Mouse (Mus musculus): Measurements from ENCODE around the gene Ctsw. TPM values are rescaled to one million over a fixed set of nuclear protein-coding genes. Genes with fewer than 3 reads are reported as not detected.

Ctsw gene
- total RNA-seq, 4 experiments from 2014 or later = not detected

- no peak for DNase-seq (ENCODE audit: low spot score in 2 of 2)
Observed at GRCm38 (mm10) chr19:5432992-5433852, 35.1 kb downstream of the Ctsw start.

GRCm38 (mm10) chr19:5431911-5432464 is 36.3 kb downstream of the Ctsw start:
- DNase-seq (ENCODE audit: low spot score in 2 of 2) = no peak

GRCm38 (mm10) chr19:5430408-5430807 is 37.9 kb downstream of the Ctsw start:
- no peak for DNase-seq (ENCODE audit: low spot score in 2 of 2)

DNA sequence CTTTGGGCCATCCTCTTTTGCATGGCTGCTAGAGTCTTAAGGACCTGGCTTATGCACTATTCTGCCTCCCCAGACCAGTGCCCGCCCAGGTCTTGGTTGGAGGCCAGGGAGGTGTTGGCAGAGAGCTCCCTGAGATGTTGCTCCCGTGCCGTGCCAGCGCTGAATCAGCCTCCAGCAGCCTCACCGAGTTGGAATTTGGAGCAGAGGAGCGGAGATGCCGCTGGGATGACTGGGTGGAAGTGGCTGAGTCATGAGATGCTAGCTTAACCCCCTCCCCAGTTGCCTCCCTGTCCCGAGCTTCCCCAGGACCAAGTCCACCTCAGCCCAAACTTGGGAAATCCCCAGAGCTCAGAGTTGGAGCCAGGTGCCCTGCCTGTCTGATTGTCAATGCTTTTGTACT is 38.5 kb downstream of the Ctsw start:
- DNase-seq (ENCODE audit: low spot score in 2 of 2) = peak; percentile 57 to 76

DNA sequence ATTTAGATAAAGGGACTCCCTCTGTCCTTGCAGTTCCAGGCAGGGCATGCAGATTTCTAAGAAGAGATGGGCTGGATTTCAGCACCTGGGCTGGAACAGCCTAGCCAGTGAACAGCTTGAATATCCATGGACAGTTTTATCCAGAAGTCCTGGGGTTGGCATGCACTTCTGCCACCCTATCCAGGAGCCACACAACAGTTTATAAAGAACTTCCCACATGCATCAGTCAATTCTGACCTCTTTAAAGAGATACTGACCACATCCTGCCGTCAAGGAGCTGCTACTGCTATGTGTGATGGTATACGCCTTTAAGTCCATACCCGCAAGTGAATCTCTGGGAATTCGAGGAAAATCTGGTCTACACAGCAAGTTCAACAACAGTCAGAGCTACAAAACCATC is 39.1 kb downstream of the Ctsw start:
- DNase-seq (ENCODE audit: low spot score in 2 of 2) = no peak

DNA sequence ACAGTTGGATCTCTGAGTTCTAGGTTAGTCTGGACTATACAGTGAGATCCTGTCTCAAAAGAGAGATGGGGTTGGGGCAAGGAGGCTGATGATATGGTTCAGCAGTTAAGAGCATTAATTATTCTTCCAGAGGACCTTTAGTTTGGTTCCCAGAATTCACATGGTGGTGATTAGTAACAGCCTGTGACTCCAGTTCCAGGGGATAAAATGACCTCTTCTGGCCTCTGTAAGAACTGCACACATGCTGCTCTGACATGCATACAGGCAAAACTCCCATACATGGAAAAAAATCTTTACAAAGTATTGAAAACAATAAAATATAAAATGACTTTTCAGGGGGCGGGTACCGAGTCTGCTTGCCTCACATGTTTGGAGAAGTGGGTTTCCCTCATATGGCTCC is 40.2 kb downstream of the Ctsw start:
- no peak for DNase-seq (ENCODE audit: low spot score in 2 of 2)

DNA sequence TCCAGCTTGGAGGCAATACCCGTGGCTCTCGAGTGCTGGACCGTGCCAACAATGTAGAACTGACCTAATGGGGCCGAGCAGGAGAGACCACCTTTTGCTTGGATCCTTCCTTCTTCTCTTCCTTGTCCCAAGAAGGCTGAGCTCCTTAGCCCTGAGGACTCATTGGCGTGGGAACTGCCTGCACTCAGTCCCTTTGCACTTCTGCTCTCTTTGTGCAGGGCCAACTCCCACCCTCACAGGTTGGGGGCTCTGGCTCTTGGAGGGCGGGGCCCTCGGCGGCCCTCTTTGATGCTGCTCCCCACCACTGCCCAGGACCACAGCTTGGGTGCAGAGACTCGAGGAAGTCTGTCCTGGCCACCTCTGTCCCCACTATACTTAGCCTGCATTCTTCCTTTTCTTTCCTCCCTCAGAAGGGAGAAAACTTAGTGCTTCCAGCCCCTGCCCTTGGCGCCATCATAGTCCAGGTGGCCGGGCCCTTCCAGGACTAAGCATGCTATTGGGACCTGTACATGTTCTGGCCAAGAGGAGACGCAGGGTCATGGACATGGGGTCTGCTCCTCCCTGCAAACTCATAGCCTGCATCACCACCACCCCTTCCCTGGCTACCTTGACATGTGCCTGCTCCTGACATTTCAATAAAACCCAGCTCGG is 41.5 kb downstream of the Ctsw start:
- no peak for DNase-seq (ENCODE audit: low spot score in 2 of 2)

DNA sequence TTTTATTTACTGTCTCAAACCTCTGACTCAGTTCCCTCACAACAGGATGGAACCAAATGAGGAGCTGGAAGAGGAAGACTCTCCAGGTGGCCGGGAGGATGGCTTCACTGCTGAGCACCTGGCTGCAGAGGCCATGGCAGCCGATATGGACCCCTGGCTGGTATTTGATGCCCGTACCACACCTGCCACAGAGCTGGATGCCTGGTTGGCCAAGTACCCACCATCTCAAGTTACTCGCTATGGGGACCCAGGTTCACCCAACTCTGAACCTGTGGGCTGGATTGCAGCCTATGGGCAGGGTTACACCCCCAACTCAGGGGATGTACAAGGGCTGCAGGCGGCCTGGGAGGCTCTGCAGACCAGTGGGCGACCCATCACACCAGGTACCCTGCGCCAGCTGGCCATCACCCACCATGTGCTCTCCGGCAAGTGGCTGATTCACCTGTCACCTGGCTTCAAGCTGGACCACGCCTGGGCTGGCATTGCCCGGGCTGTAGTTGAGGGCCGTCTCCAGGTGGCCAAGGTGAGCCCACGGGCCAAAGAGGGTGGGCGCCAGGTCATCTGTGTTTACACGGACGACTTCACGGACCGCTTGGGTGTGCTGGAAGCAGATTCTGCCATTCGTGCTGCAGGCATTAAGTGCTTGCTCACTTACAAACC is 42.3 kb downstream of the Ctsw start:
- DNase-seq (ENCODE audit: low spot score in 2 of 2) = no peak

- DNase-seq (ENCODE audit: low spot score in 2 of 2) = peak; percentile 86 to 89
Observed at GRCm38 (mm10) chr19:5424782-5425741, 43.2 kb downstream of the Ctsw start, which contains the start of the genes Drap1 and AI837181. Gene Drap1 (minus strand): TSS chr19:5424979. Gene AI837181 (plus strand): TSS chr19:5425144.

- peak; percentile 59 to 76 for DNase-seq (ENCODE audit: low spot score in 2 of 2)
Observed at GRCm38 (mm10) chr19:5424092-5424781, 44.1 kb downstream of the Ctsw start.

DNA sequence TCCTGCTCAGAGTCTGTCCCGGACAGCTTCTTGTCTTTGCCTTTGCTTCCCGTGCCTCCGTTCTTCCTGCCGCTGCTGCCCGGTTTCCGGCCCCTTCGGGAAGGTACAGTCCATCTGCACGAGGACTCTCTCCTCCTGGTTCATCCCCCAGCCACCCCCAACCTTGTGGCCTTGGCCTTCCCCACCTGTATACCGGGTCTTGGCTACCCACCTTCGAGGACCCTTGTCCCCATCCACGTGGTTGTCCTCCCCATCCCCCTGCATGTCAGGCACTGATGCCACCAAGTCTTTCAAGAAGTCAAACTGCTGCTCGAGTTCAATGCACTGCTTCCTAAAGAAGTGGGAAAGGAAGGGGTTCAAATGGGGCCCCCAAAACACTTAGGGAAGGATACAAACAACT is 44.7 kb downstream of the Ctsw start:
- DNase-seq (ENCODE audit: low spot score in 2 of 2) = no peak

- DNase-seq (ENCODE audit: low spot score in 2 of 2) = peak in 1 of 2 experiments; percentile 4
Observed at GRCm38 (mm10) chr19:5422895-5423443, 45.3 kb downstream of the Ctsw start.

DNA sequence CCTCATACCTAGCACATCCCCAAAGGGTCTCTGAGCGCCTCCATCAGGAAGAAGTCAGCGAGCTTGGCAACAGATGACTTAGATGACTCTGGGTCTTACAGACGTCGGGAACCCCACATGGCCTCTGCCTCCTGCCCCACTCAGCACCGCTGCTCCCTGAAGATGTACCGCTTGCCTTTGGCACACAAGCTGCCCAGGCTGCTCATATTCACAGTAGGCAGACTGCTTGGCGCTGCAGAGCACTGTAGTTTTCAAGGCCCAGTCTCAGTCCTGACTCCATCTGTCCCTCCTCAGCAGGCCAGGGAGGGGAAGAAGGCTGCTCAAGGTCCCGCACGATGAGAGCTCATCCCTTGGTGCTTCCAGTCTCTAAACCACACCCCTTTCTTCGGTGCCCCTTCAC is 46.0 kb downstream of the Ctsw start:
- peak in 1 of 2 experiments; percentile 22 for DNase-seq (ENCODE audit: low spot score in 2 of 2)

- peak in 1 of 2 experiments; percentile 38 for DNase-seq (ENCODE audit: low spot score in 2 of 2)
Observed at GRCm38 (mm10) chr19:5421784-5422183, 46.5 kb downstream of the Ctsw start.

GRCm38 (mm10) chr19:5420579-5420978 is 47.7 kb downstream of the Ctsw start:
- DNase-seq (ENCODE audit: low spot score in 2 of 2) = no peak

DNA sequence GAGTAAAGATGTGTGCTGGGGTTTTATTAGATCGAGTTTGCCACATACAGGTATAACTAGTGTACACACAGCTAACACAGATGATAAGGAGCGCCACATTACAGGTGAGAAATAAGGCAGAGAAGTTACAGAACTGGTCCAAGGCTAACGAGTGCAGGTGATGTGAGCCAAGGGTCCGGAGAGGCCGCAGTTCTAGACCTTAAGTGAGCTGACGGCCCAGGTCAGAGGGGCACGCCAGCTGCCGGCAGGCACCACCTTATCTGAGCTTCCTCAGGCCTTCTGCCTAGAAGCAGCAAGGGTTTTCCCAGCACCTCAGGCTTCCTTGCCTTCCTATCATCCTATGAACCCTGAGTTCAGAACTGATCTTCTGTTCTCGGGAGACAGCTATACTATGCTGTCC is 48.7 kb downstream of the Ctsw start:
- no peak for DNase-seq (ENCODE audit: low spot score in 2 of 2)

DNA sequence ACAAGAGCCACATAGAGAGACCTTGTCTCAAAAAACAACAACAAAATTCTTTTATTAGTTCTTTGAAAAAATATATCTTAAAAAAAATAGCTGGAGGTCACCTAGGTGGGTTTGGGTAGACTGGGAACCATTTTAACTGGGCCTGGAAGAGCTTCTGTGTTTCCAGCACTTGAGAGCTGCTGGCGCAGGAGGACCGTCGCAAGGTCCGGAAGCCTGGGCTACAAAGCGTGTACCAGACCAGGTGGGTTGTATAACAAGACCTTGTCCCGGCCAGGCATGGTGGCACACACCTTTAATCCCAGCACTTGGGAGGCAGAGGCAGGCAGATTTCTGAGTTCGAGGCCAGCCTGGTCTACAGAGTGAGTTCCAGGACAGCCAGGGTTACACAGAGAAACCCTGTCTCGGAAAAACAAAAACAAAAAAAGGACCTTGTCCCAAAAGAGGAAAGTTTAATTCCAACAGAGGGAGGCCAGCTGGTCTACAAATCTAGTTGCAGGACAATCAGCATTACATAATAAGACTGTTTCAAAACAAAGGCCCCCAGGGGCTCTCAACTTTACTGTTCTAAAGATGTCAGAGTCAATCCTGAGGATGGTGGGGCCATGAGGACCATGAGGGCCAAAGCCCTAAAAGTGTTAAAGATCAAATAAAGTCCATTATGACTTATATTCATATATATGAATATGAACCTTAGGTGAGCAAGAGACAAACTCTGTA is 49.4 kb downstream of the Ctsw start:
- DNase-seq (ENCODE audit: low spot score in 2 of 2) = no peak

Measured in gastrocnemius, adult 8-10 months (tissue).